Mouse (Mus musculus) layer of hippocampus, postnatal 14 days (tissue): ENCODE data around the gene Rab11fip3. TPM values are rescaled to one million over a fixed set of nuclear protein-coding genes. Genes with fewer than 3 reads are reported as not detected.
"Not testable (repeated sequence)": the region's sequence is repeated elsewhere in the genome, so short reads cannot be mapped to it uniquely, and the experiment has no call there.

ENCODE experiments used
- DNase-seq, 2 experiments: peaks; one replicate each; pipeline ENCODE4 v3.0.0; 2021 to 2022; ENCODE audit warnings: low spot score in 2 of 2, mixed read lengths in 1 of 2
- long read RNA-seq, 2 experiments: library from polyadenylated mRNA; stranded (forward); transcript quantifications; one replicate each; pipeline ENCODE4 v2.0.0; 2021
- total RNA-seq, 2 experiments: library from RNA; stranded (reverse); gene quantifications; 2 replicates each; pipeline ENCODE4 v1.2.3; 2021

Gene Rab11fip3
- total RNA-seq = 10 to 100 TPM; 82.3 to 85.1 TPM
- long read RNA-seq, experiment 1, full-length matches to known transcripts = 51 of 75 reads
- long read RNA-seq, experiment 1, partial matches to known transcripts = 17 of 75 reads
- long read RNA-seq, experiment 1, other reads (novel, unspliced or antisense) = 7 of 75 reads
- long read RNA-seq, experiment 2, full-length matches to known transcripts = 46 of 65 reads
- long read RNA-seq, experiment 2, partial matches to known transcripts = 9 of 65 reads
- long read RNA-seq, experiment 2, other reads (novel, unspliced or antisense) = 10 of 65 reads

DNA sequence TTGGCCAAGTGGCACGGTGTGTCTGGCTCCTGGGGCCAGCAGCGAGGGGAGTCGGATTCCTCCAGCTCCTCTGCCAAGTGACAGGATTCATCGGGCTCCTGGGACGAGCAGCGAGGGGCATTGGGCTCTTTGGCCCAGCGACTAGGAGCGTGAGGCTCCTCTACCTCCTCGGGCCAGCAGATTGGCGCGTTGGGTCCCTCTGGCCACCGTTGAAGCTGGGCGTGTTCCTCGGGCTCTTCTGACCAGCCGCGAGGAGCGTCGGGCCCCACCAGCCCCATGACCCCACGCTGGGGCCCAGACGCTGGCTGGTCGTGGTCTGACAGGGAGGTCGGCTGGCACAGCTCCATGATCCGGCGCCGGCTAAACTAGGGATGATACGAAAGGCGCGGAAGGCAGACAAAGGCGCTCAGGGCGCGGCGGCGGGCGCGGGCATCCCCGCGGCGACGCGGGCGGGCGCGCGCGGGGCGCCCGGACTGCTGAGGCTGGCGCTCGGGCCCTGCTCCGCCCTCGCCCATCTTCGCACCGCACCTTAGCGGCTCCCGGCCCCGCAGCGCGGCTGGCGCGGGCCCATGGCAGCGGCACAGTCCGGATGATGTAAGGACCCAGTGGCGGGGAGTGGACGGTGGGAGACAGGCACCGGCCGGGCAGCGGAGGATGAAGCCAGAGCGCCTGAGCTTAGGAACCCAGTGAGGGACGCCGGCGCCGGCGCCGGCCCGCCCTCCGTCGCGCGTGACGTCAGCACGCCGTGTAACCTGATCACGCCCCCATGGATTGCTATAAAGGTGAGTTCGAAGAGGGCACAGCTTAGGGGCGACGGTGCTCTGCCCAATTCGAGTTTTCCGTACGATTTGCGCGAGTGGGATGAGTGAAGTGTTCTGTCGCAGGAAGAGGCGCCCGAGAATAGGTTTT is at the start of gene Rab11fip3:
Gene Rab11fip3 (minus strand): TSS at position 725 of the 909 bp plus-strand sequence.
- peak; percentile 80 to 82 for DNase-seq

DNA sequence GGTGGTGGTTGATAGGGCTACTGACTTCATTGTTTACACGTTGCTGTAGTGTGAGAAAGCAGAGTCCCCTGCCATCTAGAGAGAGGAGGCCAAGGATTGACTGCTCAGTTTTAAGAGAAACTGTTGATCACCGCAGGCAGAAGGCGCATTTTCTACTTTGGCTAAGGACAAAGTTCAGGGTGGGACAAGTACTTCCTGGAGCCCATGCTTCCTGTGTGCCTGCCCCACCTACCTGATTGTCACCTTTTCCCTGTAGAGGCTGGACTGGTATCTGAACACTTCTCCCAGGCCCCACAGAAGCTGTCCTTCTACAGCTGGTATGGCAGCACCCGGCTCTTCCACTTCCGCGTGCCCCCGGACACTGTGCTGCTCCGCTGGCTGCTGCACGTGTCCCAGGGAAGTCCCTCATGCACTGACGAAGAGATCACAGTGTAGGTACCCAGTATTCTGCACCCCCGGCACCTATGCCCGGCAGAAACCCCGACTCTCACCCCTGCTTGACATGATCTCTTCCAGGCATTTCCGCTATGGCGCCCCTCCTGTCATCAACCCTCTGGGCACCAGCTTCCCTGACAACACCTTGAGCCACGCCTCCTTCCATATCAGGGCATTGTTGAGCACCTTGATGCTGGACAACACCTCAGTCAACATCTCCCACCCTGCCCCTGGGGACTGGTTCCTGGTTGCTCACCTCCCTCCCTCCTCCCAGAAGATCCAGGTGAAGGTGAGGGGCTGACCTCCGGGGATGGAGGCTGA is 47.3 kb upstream of the Rab11fip3 start:
- no peak for DNase-seq

DNA sequence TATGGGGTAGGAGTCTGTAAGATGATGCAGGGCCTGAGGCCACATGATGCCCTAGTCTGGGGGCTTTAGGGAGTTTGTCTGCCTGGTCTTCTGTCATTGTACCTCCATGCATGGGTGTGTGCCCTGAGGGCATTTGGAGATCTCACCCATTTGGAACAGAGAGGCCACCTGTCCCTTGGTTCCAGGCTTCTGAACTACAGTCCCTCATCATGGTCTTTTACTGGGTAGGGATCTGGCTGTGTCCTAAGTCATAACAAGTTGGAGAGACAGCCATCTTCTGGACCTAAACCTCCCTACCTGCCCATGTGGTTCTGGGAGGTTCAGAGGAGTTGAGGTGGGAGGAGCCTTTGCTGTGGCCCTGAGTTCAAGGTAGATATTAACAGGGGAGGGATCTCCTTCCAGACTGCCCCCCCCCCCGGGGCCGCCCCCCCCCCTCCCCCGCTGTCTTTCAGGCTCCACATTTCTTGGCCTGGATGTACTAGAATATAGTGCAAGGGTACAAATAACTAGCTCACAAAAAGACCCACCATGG is 46.7 kb upstream of the Rab11fip3 start:
- no peak for DNase-seq

DNA sequence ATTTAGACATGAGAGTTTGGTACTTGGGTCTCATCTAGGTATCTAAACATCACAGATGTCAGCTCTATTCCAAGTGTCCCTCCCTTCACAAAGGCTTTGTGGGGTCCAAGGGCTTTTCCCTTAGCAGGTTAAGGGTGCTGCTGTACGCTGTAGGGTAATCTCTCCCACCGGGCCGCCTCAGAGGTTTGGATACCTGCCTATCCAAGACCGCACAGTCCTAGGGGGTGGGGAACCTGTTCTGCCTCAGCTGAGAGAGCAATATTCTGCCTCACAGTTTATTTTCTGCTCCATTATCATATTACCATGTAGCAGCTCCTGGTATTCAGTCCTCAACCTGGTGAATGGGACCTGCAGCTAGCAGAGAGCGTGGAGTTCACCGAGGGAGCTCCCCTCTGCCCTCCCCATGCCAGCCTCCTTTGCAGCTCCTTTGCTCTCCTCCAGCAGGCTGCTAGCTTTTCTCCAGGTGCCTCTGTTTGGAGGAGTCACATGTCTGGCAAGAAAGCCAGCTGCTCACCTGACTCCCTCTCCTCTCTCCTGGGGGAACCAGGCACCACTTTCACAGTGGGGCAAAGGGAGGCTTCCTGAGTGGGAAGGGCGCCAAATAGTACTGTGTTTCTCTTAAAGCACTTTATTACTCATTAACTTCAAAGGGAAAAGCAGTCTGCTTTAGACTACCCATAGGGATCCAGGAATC is 46.0 kb upstream of the Rab11fip3 start:
- DNase-seq = no peak

- DNase-seq = not testable (repeated sequence)
Observed at GRCm38 (mm10) chr17:26114461-26114860, 45.1 kb upstream of the Rab11fip3 start.

DNA sequence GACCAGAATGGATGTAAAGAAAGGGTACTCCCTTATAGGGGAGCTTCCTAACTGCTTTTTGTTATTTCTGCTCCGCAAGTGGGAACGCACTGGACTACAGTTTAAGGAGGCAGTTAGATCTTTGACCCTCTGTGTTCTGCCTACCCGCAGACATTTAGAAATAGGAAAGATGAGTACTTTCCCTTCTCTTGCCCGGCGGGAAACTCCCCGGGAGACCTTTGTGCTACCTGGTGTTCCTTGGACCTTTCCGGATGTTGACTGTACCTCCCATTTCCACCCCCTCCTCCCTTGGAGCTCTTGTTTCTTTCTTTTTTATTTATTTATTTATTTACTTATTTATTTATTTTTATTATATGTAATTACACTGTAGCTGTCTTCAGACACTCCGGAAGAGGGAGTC is 44.7 kb upstream of the Rab11fip3 start:
- DNase-seq = no peak

GRCm38 (mm10) chr17:26113181-26113948 is 44.0 kb upstream of the Rab11fip3 start, which contains the start of gene Tmem8:
Gene Tmem8 (plus strand): TSS chr17:26113299.
- DNase-seq = peak; percentile 41 to 51

DNA sequence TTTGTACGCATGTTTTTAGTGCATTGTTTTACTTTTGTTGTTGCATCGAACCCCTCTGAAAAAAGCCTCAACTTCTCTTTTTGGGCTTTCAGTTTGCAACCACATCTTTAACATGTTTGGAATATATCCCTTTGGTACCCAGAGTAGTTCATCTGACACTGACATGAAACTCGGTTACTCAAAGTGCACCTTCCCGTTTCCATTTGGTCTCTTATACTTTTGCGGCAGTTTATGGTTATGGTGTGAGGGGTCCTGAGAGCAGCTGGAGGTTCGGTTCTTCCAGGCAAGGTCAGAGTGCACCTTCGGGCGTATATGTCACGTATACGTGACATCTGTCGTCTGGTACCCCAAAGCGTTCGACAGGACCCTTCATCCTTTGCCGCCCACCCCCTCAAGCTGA is 43.4 kb upstream of the Rab11fip3 start:
- DNase-seq = no peak

DNA sequence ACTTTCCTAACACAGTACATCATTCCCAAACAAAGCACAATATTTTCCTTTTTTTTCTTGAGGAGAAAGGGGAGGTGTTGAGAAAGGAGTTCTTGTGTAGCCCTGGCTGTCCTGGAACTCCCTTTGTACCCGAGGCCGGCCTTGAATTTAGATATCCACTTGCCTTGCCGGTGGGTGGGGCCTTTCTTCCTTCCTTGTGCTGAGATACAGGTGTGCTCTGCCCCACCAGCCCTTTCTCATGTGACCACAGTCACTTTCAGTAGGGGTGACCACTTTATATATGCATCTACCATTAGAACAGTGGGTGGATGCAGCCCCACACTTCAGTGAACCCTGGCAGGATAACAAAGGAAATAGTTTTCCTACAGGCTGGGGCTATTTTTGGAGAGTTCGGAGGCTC is 42.4 kb upstream of the Rab11fip3 start:
- DNase-seq = no peak

- no peak for DNase-seq
Observed at GRCm38 (mm10) chr17:26111024-26111423, 41.7 kb upstream of the Rab11fip3 start.

DNA sequence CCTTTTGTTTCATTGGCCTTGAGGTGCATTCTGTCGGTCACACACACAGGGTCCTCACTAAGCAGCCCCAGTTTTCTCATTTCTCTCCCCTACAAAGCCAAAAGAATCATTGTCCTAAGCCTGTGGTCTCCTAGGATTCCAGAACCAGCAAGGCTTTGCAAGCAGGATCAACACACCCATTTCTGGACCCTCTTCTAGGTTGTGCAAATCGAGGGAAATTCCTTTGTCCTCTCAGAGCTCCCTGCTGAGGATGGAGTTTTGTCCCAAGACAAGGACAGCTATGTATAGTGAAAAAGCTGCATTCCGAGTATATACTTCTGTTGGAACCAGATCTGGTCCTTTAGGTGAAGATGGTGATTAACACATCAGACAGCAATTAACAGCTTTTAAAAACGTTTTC is 40.8 kb upstream of the Rab11fip3 start:
- no peak for DNase-seq

- DNase-seq = no peak
Observed at GRCm38 (mm10) chr17:26105619-26106018, 36.3 kb upstream of the Rab11fip3 start.

DNA sequence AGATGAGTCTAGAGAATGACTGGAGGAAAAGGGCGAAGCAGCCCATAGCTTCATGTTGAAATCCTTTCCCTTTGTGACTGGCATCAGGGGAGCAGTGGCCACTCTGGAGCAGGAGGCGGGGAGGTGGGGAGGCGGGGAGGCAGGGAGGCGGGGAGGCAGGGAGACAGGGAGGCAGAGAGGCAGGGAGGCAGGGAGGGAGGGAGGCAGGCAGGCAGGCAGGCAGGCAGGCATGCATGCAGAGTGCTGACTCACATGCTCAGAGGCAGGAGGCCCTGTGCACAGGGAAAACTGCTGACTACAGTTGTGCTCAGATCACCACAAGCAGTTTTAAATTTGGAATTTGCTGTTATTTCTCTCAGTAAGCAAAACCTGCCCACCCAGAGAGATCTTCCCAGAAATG is 32.1 kb upstream of the Rab11fip3 start:
- no peak for DNase-seq

- DNase-seq = no peak
Observed at GRCm38 (mm10) chr17:26100166-26100565, 30.8 kb upstream of the Rab11fip3 start.

DNA sequence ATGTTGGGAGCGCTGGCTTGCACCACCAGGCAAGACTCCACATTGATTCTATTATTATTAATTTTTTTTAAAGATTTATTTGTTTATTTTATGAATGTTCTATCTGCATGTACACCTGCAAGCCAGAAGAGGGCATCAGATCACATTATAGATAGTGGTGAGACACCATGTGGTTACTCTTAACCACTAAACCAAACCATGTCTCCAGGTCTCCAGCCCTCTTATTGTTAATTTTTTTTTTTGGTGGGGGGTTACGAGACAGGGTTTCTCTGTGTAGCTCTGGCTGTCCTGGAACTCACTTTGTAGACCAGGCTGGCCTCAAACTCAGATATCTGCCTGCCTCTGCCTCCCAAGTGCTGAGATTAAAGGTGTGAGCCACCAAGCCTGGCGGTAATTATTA is 30.0 kb upstream of the Rab11fip3 start:
- not testable (repeated sequence) for DNase-seq

DNA sequence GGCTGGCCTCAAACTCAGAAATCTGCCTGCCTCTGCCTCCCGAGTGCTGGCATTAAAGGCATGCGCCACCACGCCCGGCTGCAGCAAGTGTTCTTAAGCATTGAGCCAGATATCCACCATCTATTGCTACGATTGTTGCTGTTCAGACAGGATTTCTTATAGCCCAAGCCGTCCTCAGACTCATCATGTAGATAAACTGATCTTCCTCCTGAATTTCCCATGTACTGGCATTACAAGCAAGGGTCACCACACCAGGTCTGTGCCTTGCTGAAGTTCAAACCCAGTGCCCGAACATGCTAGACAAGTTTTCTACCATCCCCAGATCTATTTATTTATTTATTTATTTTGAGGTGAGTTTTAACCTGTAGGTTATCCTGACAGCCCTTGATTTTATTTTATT is 29.1 kb upstream of the Rab11fip3 start:
- DNase-seq = no peak

- DNase-seq = peak; percentile 56 to 59
Observed at GRCm38 (mm10) chr17:26095121-26095740, 25.9 kb upstream of the Rab11fip3 start, which contains the start of gene Nme4. Gene Nme4 (minus strand): TSS chr17:26095602.

DNA sequence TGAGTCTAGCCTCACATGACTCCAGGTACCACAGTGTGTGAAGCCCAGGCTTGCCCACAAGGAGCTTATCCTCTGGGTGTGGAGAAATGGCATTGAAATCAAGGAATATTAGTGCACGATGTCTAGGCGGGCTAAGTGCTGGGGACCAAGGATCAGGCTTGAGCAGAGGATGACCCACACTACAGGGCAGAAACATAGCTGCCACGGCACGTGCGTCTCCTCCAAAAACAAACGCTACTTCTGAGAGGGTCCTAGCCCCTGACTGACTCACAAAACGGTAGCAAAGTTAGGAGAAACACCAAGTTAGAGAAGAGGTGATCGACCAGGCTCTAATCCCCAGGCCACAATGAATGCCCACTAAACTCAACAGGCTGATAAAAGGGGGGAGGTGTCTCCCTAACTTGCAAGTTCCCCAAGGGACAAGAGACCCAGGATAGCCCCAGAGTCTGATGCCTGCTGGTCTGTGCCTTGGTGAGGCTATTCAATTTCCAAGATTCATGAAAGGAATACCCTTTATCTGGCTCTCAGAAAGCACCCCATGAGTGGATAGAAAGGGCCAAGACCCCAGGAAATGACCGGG is 25.3 kb upstream of the Rab11fip3 start:
- DNase-seq = no peak
